Mouse (Mus musculus): ENCODE data around the gene Aco2.

Gene Aco2

DNA sequence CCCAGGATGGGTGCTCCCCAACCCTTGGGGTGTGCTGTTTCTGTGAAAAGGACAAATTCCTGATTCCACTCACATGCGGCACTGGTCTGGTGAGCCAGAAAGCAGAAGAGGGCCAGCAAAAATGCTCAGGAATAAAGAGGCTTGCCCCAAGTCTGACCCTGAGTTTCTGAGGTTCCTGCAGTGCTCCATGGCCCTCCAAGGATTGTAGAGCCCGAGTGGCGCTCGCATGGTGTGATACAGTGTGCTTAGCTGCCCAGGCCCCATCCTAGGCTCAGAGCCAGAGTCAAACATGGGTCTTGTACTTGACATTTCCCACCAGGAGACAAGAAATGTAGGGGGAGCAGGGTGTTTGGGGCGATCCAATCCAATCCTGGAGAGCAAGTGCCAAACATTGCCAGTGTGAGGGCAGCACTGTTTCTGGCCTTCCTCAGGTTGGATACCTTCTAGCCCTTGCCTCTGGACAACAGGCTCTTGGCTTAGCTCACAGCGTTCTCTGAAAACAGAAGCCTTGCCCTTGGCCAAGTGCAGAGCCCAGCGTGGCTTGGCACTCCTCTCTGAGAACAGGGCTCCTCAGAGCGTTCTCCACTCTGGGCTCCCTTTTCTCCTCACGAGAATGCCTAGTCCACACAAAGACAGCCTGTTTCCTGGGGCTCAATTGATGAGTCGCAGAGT is 48.6 kb downstream of the Aco2 start:
- DNase-seq (ENCODE audit: low spot score in 2 of 2): no peak

- no peak for DNase-seq (ENCODE audit: low spot score in 2 of 2)
Observed at GRCm38 (mm10) chr15:81921255-81921654, 49.1 kb downstream of the Aco2 start.

DNA sequence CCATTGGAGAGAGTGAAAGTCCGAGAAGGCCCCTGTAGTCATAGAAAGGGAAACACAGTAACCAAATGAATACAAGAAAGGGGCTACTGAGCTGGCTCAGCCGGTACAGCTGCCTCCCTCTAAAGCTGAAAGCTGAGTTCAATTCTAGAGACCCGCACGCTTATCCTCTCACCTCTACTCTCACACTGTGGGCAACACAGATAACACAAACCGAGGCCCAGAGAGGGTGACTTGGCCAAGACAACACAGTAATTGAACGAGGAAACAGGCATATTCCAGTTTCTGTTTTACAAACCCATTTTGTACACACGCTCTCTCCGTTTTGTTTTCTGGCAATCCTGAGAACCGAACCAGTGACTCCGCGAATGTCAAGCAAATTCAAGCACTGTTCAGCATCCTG is 52.8 kb downstream of the Aco2 start:
- no peak for DNase-seq (ENCODE audit: low spot score in 2 of 2)

- DNase-seq (ENCODE audit: low spot score in 2 of 2): peak; percentile 97
Observed at GRCm38 (mm10) chr15:81925760-81926445, 53.8 kb downstream of the Aco2 start, which contains the start of gene Polr3h. TSS of gene Polr3h (minus strand) at chr15:81926240.

GRCm38 (mm10) chr15:81926446-81926822 is 54.3 kb downstream of the Aco2 start:
- no peak for DNase-seq (ENCODE audit: low spot score in 2 of 2)

GRCm38 (mm10) chr15:81927741-81928140 is 55.6 kb downstream of the Aco2 start:
- DNase-seq (ENCODE audit: low spot score in 2 of 2): no peak

- DNase-seq (ENCODE audit: low spot score in 2 of 2): no peak
Observed at GRCm38 (mm10) chr15:81928277-81928676, 56.2 kb downstream of the Aco2 start.

DNA sequence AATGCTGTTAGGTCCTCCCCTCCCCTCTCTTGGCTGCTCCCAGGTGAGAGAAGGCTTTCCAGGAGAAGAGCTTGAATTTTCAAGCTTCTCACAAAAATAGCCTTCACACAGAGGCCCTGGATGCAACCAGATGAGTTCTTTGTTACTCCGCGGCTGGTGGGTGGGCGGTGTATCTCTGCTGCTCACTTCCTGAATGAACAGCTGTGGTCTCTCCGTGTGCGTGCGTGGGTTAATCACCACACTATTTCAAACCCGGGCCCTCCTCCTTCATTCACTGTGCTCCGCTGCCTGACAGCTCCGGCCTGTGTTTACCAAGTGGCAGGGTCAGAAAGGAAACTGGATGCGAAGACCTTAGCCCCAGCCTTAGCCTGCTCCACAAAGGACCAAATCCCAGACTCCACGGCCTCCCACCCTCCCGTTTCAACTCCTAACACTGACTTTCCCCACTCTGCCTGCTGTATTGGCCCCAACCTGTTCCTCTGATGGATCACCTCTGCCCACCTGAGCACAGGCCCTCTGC is 60.9 kb downstream of the Aco2 start:
- peak; percentile 27 to 48 for DNase-seq (ENCODE audit: low spot score in 2 of 2)

DNA sequence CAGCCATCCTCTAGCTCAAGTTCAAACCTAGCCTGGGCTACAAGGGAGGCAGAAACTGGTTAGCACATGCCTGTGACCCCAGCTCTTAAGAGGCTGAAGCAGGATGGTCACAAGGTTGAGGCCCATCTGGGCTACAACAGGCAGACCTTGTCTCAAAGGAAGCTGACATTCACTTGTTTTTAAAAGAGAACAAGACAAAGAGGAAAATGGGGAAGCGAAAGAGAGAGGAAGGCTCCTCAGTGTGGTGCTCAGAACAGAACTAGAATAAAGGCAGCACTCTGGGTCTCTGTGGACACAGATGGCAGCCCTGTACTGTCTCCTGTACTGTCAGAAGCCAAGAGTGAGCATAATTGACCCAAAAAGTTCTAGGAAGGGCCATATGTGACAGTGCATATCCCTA is 61.9 kb downstream of the Aco2 start:
- DNase-seq (ENCODE audit: low spot score in 2 of 2): no peak

DNA sequence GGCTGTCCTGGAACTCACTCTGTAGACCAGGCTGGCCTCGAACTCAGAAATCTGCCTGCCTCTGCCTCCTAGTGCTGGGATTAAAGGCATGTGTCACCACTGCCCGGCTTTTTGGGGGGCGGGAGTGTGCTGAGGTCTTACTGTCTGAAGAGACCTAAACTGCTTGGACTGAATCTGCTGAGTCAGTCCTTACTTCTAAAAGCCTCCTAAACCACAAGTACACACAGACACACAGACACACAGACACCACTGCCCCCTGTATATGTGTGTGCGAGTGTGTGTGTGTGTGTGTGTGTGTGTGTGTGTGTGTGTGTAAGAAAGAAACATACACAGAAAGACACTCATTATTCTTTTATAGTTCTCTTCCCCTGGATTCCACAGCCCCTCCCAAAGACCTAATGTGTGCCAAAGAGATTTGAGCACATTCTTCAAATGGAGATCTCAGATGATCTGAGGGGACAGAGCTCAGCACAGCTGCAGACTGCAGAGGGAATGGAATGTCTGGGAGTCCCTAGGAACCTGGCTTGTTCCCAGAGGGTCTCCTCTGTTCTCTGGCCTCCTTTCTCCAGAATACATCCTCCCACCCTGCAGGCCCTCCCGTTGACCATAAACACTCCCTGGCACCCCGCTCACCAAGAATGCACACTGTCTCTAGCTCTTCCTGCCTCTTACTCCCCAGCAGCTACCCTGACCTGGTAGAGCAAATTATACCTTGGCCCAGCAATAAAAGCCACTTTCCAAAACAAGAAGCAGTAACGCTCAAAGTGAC is 63.9 kb downstream of the Aco2 start:
- no peak for DNase-seq (ENCODE audit: low spot score in 2 of 2)

DNA sequence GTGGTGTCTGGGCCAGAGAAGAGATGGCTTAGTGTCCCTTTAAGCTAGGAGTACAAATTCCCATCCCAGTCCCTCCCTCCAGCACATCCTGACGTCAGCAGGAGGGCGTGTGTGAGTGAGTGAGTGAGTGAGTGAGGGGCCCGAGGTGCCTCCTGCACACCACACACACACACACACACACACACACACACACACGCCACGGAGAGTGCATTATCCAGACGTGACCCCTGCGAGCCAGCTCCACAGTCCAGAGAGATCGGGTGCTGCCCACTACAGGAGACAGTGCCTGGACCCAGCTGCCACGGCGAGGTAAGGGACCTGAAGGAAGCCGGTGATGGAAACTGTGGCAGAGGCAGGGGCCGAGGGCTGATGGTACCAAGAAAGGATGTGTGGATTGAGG is 64.6 kb downstream of the Aco2 start, which contains the start of gene Csdc2:
Gene Csdc2 (plus strand): TSS at position 81 of the 400 bp plus-strand sequence.
- DNase-seq (ENCODE audit: low spot score in 2 of 2): no peak

DNA sequence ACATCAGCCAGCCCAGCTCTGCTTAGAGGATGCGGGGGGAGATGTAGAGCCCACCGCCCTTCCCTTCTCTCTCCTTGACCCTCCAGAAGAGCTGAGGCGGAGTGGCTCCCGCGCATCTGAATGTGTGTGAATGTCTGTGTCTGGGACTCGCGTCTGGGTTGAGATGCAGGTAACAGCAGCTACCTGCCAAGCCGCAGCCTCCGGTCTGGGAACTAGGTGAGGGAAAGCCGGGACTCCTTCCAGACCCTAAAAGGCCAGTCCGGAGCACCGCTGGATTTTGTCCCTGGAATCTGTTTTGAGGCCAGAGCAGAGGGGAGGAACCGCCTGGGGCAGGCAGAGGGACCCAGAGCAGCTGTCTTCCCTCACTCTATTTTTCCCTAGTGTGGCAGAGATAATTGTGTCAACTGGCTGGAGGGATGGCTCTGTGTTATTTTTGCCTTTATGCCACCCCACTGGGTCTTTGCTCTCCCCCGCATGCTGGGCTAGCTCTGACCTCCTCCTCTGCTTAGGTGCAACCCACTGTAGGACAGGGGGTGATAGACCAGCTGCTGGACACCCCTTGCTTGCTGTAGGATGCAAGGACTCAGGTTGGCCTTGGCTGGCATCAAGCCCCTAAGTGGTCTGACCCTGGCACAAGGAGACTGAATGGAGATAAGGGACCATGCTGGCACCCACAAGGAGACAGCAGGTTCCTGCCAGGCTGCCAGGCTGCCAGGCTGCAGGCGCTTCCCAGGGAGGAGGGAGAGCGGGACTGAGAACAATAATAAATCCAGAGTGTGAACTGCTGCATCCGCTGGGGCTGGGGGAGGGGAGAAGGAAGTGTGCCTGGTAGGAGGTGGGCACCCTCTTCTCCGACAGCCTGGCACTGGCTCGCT is 65.2 kb downstream of the Aco2 start:
- DNase-seq (ENCODE audit: low spot score in 2 of 2): no peak

DNA sequence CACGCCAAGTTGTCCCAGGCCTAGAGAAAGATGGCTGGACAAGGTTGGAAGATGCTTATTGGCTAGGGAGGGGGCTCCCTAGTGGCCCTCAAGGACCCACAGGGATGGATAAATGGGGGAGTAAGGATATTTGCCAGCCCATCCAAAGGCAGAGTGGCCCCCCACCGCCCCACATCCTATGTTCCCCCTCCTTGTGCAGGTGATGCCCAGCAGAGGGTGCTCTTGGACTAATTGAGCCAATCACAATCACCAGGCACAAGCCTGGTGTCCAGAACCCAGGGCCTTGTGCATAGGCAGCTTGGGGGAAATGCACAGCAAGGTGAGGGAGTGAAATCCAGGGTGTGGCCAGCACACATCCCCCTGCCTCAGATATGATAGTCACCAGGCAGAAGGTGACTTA is 66.1 kb downstream of the Aco2 start:
- DNase-seq (ENCODE audit: low spot score in 2 of 2): peak; percentile 15 to 36

- no peak for DNase-seq (ENCODE audit: low spot score in 2 of 2)
Observed at GRCm38 (mm10) chr15:81939157-81939715, 67.1 kb downstream of the Aco2 start.

DNA sequence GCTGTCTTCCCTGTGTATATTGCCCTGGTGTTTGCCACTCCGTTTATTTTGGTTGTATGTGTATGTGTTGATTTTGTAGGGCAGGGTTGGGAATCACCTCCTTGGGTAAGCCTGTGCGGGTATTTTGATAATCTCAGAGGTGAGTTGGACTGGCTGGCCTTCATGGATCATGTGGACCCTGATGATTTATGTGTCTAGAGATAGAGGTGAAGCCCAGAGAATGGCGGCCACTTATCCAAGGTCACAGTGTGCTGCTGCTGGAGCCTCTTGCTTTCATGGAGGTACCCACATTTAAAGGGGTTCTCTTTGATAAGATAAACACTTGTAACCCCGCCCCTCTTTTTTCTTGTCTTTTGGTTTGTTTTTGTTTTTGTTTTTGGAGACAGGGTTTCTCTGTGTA is 67.7 kb downstream of the Aco2 start:
- DNase-seq (ENCODE audit: low spot score in 2 of 2): no peak

DNA sequence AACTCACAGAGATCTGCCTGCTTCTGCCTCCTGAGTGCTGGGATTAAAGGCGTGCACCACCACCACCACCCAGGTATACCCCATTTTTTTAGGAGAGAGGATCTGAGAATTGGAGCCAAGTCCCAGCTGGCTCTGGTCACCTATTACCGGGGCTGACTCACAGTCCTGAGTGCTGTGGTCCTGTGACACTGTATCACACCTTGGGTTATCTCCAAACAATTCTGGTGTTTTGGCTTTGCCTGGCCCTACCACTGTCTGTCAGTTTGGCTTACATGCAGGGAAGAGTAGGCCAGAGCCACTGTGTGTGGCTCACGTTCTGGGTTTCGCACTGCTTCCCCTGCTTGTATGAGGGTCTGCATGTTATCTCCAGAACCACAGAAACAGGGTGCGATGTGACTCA is 68.1 kb downstream of the Aco2 start:
- DNase-seq (ENCODE audit: low spot score in 2 of 2): no peak

- no peak for DNase-seq (ENCODE audit: low spot score in 2 of 2)
Observed at GRCm38 (mm10) chr15:81941010-81941409, 68.9 kb downstream of the Aco2 start.

DNA sequence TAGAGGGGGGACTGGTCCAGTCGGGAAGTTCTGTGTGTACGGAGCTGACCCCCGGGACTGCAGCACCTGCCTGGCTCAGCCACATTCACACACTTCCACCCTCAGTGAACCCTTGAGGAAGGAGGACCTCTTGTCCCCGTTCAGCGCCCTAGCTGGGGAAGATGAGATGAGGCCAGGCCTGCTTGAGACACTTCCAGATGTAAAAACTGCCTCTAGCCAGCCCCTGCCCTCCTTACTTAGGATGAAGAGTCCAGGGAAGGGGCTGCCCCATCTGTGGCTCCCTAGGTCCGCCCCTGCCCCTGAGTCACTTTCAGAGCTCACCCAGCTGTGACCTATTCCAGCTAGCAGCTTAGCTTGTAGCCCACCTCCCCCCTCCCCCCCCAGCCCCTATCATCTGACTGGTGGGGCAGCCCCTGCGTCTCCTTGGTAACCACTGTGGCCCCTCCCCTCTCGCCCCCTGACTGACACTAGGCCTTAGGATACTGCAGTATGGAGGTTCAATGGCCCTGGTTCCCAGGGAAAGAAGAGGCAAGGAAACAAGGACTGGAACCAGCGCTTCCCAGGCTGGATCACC is 71.2 kb downstream of the Aco2 start:
- DNase-seq (ENCODE audit: low spot score in 2 of 2): no peak

- DNase-seq (ENCODE audit: low spot score in 2 of 2): no peak
Observed at GRCm38 (mm10) chr15:81949076-81949475, 77.0 kb downstream of the Aco2 start.

GRCm38 (mm10) chr15:81949476-81950131 is 77.5 kb downstream of the Aco2 start:
- no peak for DNase-seq (ENCODE audit: low spot score in 2 of 2)

Measured in thymus, postnatal 10 days (tissue).